In the genomic region with DNA sequence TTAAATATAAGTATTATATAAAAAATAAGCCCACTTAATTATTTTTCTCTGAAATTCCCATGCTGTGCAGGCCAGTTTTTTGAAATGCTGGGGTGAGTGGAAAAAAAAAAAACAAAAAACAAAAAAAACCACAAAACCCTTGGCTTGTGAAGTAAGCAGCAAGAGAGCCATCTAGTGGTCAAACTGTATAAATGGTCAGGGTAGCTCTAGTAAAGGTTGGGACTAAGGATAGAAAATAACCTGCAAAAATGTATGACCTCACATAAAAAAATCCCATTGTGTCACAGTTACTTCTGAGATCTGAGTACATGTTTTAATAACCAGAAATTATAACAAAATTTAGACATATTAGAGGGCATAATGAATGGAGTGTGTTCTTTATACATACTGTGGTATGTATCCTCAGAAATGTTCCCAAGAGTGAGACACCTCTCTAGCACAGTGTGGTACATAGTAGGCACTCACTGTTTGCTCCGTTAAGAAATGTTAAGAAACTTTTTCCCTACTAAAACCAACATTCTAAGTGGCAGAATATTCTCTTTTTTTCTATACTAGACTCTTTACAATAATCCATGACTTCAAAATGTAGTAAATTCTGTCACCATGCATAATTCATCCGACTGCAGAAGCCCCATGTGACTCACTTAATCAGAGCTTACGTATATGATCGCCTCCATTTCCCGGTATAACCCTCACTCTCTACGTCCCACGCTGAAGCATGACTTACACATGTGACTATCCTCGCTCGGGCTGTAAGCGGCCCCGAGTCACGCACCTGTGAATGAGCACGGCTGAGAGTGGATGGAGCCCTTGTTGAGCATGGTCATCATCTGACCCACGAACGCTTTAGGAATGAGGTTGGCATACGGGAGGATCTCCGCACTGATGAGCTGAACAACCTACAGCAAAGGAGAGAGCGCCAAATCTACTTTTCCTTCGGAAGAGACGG, we compare ENCODE assay signal across 8 mouse cellular contexts.
DNase-seq lines count a peak whose midpoint lies in the region; ATAC-seq and TF ChIP-seq lines count a peak whose summit lies in the region.
"Had no signal": no experiment of that assay in that cellular context is flagged by ENCODE, and none has a peak within 500 bp of the region (broad histone marks: within the 10 kb centered on the region; RNA-seq: fewer than 3 reads in every experiment).

No protein-coding gene starts in this region.

- WGBS in liver, embryonic 11.5 days, result 89% methylated on average over 20 of the region's 20 CpGs
- 89% methylated on average over 20 of the region's 20 CpGs for WGBS in hindbrain, postnatal 0 days
- WGBS in neural tube, embryonic 13.5 days, result 88% methylated on average over 20 of the region's 20 CpGs

- no peak for DNase-seq in liver, embryonic 11.5 days (ENCODE audit: low spot score)
- no peak for DNase-seq in liver
- DNase-seq in brain, adult 2 months (ENCODE audit: low read depth, low spot score), result peak; percentile 86
- DNase-seq in hindbrain, postnatal 0 days (ENCODE audit: low spot score), result peak; percentile 86
- DNase-seq in spleen, postnatal 4 days (ENCODE audit: low spot score in 2 of 2), result no peak
- no peak for DNase-seq in adrenal gland, postnatal 36 days

- peaks cover 11% of the 10 kb centered on the region; the same call in 1 of the 2 replicates for H3K36me3 ChIP-seq in liver, embryonic 11.5 days (ENCODE audit: control insufficient read depth, insufficient read depth, low read length)
- peaks cover 31% of the 10 kb centered on the region; the same call in 1 of the 2 replicates for H3K36me3 ChIP-seq in hindbrain, postnatal 0 days (ENCODE audit: insufficient read depth, low read length)
- peaks cover 60% of the 10 kb centered on the region for H3K36me3 ChIP-seq in neural tube, embryonic 13.5 days

- ATAC-seq in liver, embryonic 11.5 days (replicated peaks; ENCODE audit: low FRiP score), result 0 out of 2 replicates have a peak, but pooled peaks have one; percentile 50
- ATAC-seq in hindbrain, postnatal 0 days, result peak; percentile 61; the same call in 1 of the 2 replicates
- ATAC-seq in neural tube, embryonic 13.5 days (ENCODE audit: low read depth), result peak; percentile 61; the same call in 1 of the 2 replicates

- no peak overlapping the region for H3K9ac ChIP-seq in liver, embryonic 11.5 days (ENCODE audit: low read depth, low read length)
- no peak overlapping the region for H3K9ac ChIP-seq in hindbrain, postnatal 0 days (replicated peaks; ENCODE audit: low read length)
- H3K9ac ChIP-seq in neural tube, embryonic 13.5 days, result no peak overlapping the region
- H3K9ac ChIP-seq: embryonic facial prominence, embryonic 15.5 days had no signal

- H3K27ac ChIP-seq in liver, embryonic 11.5 days (ENCODE audit: low read depth, low read length), result no peak overlapping the region
- H3K27ac ChIP-seq in hindbrain, postnatal 0 days, result no peak overlapping the region
- H3K27ac ChIP-seq in neural tube, embryonic 13.5 days (replicated peaks), result no peak overlapping the region

- no peak overlapping the region for H3K4me2 ChIP-seq in liver, embryonic 11.5 days
- no peak overlapping the region for H3K4me2 ChIP-seq in hindbrain, postnatal 0 days (ENCODE audit: low read depth, low read length)
- H3K4me2 ChIP-seq in neural tube, embryonic 13.5 days, result no peak overlapping the region
- H3K4me2 ChIP-seq: embryonic facial prominence, embryonic 15.5 days had no signal

- TF ChIP-seq CTCF in hindbrain, postnatal 0 days (IDR thresholded peaks at IDR 0.05; ENCODE audit: low read depth), result peak; percentile 81

- no peaks in the 10 kb centered on the region for H3K4me1 ChIP-seq in liver, embryonic 11.5 days (replicated peaks; ENCODE audit: control insufficient read depth, insufficient read depth, low read length)
- H3K4me1 ChIP-seq in hindbrain, postnatal 0 days (ENCODE audit: insufficient read depth, low read length), result no peaks in the 10 kb centered on the region
- no peaks in the 10 kb centered on the region; the same call in 1 of the 2 replicates for H3K4me1 ChIP-seq in neural tube, embryonic 13.5 days (replicated peaks)

- no peaks in the 10 kb centered on the region for H3K27me3 ChIP-seq in liver, embryonic 11.5 days (replicated peaks; ENCODE audit: control insufficient read depth, insufficient read depth, low read length)
- H3K27me3 ChIP-seq in hindbrain, postnatal 0 days (ENCODE audit: insufficient read depth, low read length), result no peaks in the 10 kb centered on the region
- H3K27me3 ChIP-seq in neural tube, embryonic 13.5 days, result no peaks in the 10 kb centered on the region
- H3K27me3 ChIP-seq: embryonic facial prominence, embryonic 15.5 days had no signal

- no peaks in the 10 kb centered on the region for H3K9me3 ChIP-seq in liver, embryonic 11.5 days (ENCODE audit: control insufficient read depth, low read length)
- no peaks in the 10 kb centered on the region for H3K9me3 ChIP-seq in hindbrain, postnatal 0 days (ENCODE audit: low read length)
- no peaks in the 10 kb centered on the region for H3K9me3 ChIP-seq in neural tube, embryonic 13.5 days
- H3K9me3 ChIP-seq: embryonic facial prominence, embryonic 15.5 days had no signal

- no peak overlapping the region for H3K4me3 ChIP-seq in liver, embryonic 11.5 days (ENCODE audit: low read depth, low read length)
- no peak overlapping the region for H3K4me3 ChIP-seq in hindbrain, postnatal 0 days (ENCODE audit: low read length)
- H3K4me3 ChIP-seq in neural tube, embryonic 13.5 days, result no peak overlapping the region
- H3K4me3 ChIP-seq: embryonic facial prominence, embryonic 15.5 days had no signal

Comparison
In these comparisons a context has a peak if more than half of its experiments do, and no peak if none do; other contexts are left out.
1. DNase-seq: peak in brain, adult 2 months (single experiment) and hindbrain, postnatal 0 days (single experiment); none in liver, embryonic 11.5 days (single experiment), liver (single experiment), spleen, postnatal 4 days (0 of 2) and adrenal gland, postnatal 36 days (0 of 2).
2. Peak in every context shown above with its lines, with median percentiles within 50 percentile points of each other: ATAC-seq.